Mouse (Mus musculus): Measurements from ENCODE around the gene Stat4.
A peak's percentile ranks its signal among the peaks of the same experiment; 100 is the strongest.

Gene Stat4

DNA sequence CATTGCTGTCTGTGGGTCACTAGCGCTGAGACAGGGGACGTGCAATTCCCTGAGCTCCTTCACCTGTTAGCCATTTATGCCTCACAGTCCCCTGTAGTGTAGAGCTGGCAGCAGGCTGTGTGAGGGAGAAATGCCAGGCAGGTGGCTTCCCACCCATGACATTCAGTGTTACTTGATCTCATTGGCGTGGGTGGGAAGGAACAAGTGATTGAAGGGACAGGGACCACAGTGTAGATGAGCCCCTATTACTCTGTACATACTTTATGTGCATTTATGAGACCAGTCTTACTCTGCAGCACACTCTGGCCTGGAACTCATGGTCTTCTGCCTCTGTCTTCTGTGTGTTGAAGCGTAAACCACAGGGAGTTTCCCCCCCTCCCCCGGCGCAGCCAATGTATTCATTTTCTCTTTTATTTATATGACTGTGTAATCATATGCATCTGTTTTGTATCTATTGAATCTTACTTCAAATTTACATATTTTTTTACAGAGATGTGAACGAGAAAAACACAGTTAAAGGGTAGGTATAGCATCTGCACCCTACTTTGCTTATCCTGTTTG lies 156.7 kb downstream of the Stat4 start:
- DNase-seq (ENCODE audit: extremely low spot score, low read depth, low spot score): no peak

DNA sequence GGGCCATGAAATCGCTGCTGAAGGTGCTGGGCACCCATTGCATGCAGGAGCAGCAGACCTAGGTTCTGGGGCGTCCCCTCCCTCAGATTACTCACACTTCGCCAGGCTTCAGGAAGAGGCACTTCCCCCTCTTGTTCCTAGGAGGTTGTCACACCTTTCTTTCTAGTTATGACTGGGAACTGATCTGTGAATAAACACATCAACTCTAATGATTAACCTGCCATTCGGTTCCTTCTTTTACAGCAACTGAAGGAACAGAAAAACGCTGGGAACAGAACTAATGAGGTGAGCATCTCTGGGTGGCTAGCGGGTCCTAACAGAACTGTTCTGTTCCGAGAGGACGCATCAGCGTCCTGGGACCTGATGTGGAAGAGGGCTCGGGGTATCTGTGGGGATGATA lies 158.0 kb downstream of the Stat4 start:
- DNase-seq (ENCODE audit: extremely low spot score, low read depth, low spot score): no peak

GRCm38 (mm10) chr1:52146214-52146970 lies 159.4 kb downstream of the Stat4 start:
- DNase-seq (ENCODE audit: extremely low spot score, low read depth, low spot score): peak; percentile 47

GRCm38 (mm10) chr1:52147431-52147830 lies 160.5 kb downstream of the Stat4 start:
- DNase-seq (ENCODE audit: extremely low spot score, low read depth, low spot score): no peak

DNA sequence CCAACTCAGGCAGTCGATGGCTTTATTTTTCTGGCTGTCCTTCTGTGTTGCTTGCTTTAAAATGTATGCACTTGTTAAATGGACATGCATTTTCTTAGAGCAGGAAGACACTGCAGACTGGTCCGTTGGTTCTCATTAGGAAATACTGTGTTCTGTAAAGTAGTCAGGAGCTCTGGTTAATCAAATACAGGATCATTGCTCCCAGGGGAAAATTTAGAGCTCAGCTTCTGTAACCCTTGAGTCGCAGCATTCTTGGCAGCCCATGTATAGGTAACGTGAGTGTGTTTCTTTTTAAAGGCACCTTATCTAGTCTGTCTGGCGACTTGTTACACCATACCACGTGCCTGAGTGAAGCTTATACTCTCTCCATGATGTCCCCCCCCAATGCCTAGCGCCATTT lies 161.2 kb downstream of the Stat4 start:
- DNase-seq (ENCODE audit: extremely low spot score, low read depth, low spot score): no peak

DNA sequence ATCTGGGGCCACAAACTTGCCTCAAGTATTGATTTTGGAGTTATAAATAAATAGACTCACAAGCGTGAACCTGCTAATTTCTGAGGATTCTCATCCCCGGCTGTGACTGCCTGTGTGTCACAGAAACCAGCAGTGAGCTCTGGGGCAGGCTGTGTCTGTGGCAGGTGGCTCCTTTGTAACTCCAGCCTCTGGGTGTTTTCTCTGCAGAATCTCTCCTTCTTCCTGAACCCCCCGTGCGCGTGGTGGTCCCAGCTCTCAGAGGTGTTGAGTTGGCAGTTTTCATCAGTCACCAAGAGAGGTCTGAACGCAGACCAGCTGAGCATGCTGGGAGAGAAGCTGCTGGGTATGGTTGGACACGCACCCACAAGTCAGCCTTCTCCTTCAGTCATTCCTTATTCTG lies 161.7 kb downstream of the Stat4 start:
- DNase-seq (ENCODE audit: extremely low spot score, low read depth, low spot score): no peak

DNA sequence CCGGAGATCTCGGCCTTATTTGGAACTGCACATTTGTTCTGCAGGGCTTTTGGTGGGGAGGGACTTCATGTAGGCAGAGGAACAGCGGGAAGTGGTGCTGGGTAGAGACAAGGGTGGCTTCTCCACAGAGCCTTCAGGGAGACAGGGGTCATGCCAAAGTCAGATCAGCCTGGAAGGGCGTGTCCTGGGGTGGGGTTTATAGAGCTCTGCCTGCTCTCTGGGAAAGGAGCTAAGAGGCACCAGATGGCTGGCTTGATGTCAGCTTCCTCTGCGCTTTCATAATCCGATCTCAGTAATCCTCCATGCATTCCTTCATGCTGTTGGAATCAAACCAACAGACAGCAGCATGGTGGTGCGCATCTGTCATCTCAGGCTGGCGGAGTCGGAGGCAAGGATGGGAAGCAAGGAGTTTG lies 163.0 kb downstream of the Stat4 start:
- DNase-seq (ENCODE audit: extremely low spot score, low read depth, low spot score): no peak

DNA sequence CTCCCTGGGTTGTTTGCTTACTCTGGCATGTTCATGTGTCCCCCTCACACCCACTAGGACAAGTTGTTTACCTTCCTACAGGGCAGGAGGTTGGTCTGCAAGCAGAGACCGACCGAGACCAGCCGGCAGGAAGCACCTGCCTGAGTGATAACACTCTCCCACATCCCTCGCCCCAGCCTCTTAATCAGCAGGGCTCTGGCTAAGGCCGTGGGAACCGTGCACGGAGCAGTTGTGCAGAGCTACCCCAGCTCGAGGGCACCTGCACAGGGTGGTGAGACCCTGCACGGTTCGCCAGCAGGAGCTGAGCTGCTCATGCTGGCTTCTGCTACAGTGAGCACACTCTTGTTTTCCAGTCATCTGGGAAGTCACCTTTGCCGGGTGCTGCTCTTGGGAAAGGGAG lies 163.7 kb downstream of the Stat4 start:
- DNase-seq (ENCODE audit: extremely low spot score, low read depth, low spot score): no peak

DNA sequence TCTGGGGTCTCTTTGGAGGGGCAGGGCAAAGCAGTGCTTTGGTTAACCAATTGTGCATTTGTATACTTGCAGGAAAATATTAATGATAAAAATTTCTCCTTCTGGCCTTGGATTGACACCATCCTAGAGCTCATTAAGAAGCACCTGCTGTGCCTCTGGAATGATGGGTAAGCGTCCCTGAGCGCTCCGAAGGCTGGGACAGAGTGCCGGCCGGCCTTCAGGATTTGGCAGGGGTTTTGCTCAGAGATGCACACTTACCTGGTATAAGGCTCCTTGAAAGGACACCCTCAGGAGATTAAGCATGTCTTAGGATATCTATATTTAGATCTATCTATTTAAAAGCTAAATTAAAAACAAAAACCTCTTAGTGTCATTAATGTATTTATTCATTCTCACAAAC lies 164.2 kb downstream of the Stat4 start:
- no peak for DNase-seq (ENCODE audit: extremely low spot score, low read depth, low spot score)

- DNase-seq (ENCODE audit: extremely low spot score, low read depth, low spot score): no peak
Measured at GRCm38 (mm10) chr1:52152369-52152768, 165.4 kb downstream of the Stat4 start.

GRCm38 (mm10) chr1:52152936-52153335 lies 166.0 kb downstream of the Stat4 start:
- DNase-seq (ENCODE audit: extremely low spot score, low read depth, low spot score): no peak

- no peak for DNase-seq (ENCODE audit: extremely low spot score, low read depth, low spot score)
Measured at GRCm38 (mm10) chr1:52154890-52155289, 167.9 kb downstream of the Stat4 start.

GRCm38 (mm10) chr1:52156351-52156750 lies 169.4 kb downstream of the Stat4 start:
- DNase-seq (ENCODE audit: extremely low spot score, low read depth, low spot score): no peak

Measured in hindlimb bud, embryonic 11.5 days (tissue).